Mouse (Mus musculus) testis, adult 2 months (tissue): Measurements from ENCODE around the gene Rbms1. TPM values are rescaled to one million over a fixed set of nuclear protein-coding genes. Genes with fewer than 3 reads are reported as not detected.

Experiments used
- H3K27ac ChIP-seq: fragments of 200-500 bp; 2 replicates; pipeline ENCODE4 v1.5.1; 2012; ENCODE audit warnings: low read depth, low read length; ENCODE audit not compliant: control insufficient read depth, insufficient read depth
- H3K27me3 ChIP-seq: fragments of 200-500 bp; 2 replicates; pipeline ENCODE4 v1.6.1; 2012; ENCODE audit warnings: mild to moderate bottlenecking, low read length, moderate library complexity; ENCODE audit not compliant: control insufficient read depth, insufficient read depth
- H3K36me3 ChIP-seq: fragments of 200-500 bp; 2 replicates; pipeline ENCODE4 v1.6.1; 2012; ENCODE audit warnings: mild to moderate bottlenecking, low read length; ENCODE audit not compliant: control insufficient read depth, insufficient read depth
- H3K4me1 ChIP-seq: fragments of 200-500 bp; 2 replicates; pipeline ENCODE4 v1.6.1; 2012; ENCODE audit warnings: low read length; ENCODE audit not compliant: control insufficient read depth, insufficient read depth
- H3K4me3 ChIP-seq: fragments of 200-500 bp; 2 replicates; pipeline ENCODE4 v1.5.1; 2012; ENCODE audit warnings: low read depth, mild to moderate bottlenecking, low read length, moderate library complexity, mixed read lengths; ENCODE audit not compliant: control insufficient read depth
- CTCF ChIP-seq: fragments of 200-500 bp; IDR thresholded peaks from 2 replicates; pipeline ENCODE4 v1.5.1; 2012; ENCODE audit warnings: low read depth, mild to moderate bottlenecking, inconsistent platforms, low read length, moderate library complexity; ENCODE audit not compliant: control insufficient read depth, insufficient read depth, insufficient replicate concordance
- POLR2A ChIP-seq: fragments of 200-500 bp; IDR thresholded peaks from 2 replicates; pipeline ENCODE4 v1.6.1; 2012; ENCODE audit warnings: low read depth, mild to moderate bottlenecking, inconsistent platforms, low read length, moderate library complexity; ENCODE audit not compliant: control insufficient read depth
- polyA plus RNA-seq: library from polyadenylated mRNA; depleted of rRNA; stranded (reverse); fragments of >200 nt; gene quantifications from 2 replicates; pipeline ENCODE4 v1.2.3, GENCODE M21; 2012

The Rbms1 gene
- polyA plus RNA-seq, 1 experiment: 284 TPM

DNA sequence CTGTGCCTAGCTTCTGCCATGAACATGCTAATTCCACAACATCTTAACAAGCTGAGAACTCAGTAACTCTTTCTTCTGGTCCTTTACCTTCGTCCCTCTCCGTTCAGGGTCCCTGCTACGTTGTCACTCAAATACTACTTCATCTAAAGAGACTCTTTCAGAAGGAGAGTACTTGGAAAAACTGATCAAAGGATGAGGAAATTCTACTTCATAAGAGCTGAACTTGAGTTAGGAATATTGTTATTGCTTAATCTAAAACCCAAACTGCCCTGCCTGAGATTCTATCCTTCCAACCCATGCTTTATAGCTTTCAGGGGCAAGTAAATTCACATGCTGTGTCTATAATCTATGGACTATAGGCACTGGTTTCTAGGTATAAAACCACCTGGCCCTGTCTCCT, 119.4 kb downstream of the Rbms1 start:
- Histone ChIP-seq H3K4me3 (no peak overlapping the region), H3K27me3 (no peaks in the 10 kb centered on the region), H3K4me1 (no peaks in the 10 kb centered on the region), H3K36me3 (no peaks in the 10 kb centered on the region), H3K27ac (no peak overlapping the region)
- no peak for TF ChIP-seq POLR2A
- TF ChIP-seq CTCF: no peak

DNA sequence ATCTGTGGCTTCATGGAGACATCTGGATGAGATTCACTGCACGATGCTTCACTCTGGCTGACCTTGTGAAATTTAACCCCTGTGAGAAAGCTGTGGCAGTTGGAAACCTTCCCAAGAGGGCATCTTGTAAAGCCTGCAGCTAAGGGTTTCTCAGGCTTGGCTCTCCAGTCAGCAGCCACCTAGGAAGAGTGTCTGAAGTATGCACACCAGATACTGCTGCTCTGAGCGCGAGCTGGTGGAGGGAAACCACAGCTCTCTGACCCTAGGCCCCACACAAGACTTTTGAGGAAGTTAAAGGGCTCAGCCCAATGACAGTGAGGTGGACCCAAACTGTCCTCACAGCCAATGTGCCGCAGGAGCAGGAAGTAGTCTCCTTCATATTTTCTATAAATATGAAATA, 120.0 kb downstream of the Rbms1 start:
- no peaks in the 10 kb centered on the region for H3K36me3 ChIP-seq
- no peak overlapping the region for H3K4me3 ChIP-seq
- no peaks in the 10 kb centered on the region for H3K27me3 ChIP-seq
- no peak for TF ChIP-seq CTCF
- no peak for TF ChIP-seq POLR2A
- H3K4me1 ChIP-seq: no peaks in the 10 kb centered on the region
- H3K27ac ChIP-seq: no peak overlapping the region

DNA sequence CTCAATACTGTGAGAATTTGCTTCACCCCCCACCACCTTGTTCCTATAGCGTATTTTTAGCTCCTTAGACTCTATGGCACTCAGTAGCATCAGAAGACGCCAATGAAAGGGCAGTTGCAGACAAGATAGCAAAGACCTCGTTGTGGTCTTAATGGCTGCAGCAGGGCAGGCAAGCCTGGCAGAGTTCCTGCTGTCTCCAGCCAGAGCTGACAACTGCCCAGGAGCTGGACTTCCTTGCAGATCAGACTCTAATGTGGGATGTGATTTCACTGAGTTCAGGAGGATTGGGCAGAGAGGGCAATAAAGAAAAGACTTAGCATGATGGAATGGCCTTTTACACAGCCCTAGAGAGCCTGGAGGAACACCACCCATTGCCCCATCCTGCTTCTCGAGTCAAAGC, 122.1 kb downstream of the Rbms1 start:
- Histone ChIP-seq H3K27me3 (no peaks in the 10 kb centered on the region), H3K27ac (no peak overlapping the region), H3K4me1 (no peaks in the 10 kb centered on the region), H3K4me3 (no peak overlapping the region), H3K36me3 (no peaks in the 10 kb centered on the region)
- TF ChIP-seq POLR2A (no peak), CTCF (no peak)

DNA sequence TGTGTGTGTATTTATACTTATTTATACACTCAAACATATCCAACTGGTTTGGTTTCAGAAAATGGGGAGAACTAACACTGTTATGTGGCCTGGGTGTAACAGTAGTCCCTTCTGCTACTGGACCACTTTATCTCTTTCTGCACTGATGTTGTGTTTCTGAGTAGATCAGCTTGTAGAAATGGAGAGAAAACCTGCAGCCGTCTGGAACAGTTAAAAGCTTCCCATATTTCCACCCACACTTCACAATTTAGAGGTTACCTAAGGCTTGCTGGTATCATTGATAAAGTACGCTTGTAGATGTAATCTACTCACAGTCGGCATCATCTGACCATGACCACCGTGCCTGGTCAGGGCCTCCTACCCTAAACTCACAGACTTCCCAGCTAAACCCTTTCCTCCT, 123.5 kb downstream of the Rbms1 start:
- Histone ChIP-seq H3K4me3 (no peak overlapping the region), H3K4me1 (no peaks in the 10 kb centered on the region)
- no peak for TF ChIP-seq CTCF
- TF ChIP-seq POLR2A: no peak

DNA sequence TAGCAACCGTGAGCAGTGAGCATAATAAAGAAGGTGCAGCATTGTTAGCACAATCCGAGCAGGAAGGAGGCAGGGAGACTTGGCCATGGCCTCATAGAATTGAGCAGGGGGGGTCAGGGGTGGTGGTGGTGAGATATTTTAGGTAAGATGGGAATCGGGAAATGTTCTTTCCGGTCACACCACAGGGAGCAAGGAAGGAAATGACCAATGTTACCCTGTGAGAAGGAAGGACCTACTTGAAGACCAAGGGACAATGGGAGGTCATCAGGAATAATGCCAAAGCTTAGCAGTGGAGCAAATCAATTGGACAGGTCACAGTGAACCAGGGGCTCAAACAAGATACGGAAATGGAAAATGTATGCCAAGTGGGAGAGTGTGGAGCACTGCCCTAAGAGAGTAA, 124.1 kb downstream of the Rbms1 start:
- no peaks in the 10 kb centered on the region for H3K4me1 ChIP-seq
- H3K36me3 ChIP-seq: no peaks in the 10 kb centered on the region
- H3K27me3 ChIP-seq: no peaks in the 10 kb centered on the region
- no peak overlapping the region for H3K4me3 ChIP-seq
- TF ChIP-seq POLR2A (no peak), CTCF (no peak)
- H3K27ac ChIP-seq: no peak overlapping the region

More for the DNA sequence above, 123.5 kb downstream of the Rbms1 start:
- Histone ChIP-seq H3K36me3 (no peaks in the 10 kb centered on the region), H3K27ac (no peak overlapping the region), H3K27me3 (no peaks in the 10 kb centered on the region)

DNA sequence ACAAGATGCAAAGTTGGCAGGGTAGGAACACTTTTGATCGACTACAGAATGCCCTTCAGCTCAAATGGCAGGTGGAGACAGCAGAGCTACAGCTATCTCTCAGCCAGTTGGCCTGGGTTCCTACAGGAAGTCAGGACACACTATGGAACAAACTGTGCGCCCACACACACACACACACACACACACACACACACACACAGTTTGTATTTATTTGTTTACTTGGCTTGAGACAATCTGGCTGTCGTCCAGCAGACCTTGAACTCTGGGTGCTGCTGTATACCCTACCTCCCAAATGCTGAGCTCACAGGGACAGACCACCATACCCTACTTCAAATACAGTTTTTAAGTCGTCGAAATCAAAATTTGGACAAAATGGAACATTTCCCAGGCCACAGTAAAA, 125.4 kb downstream of the Rbms1 start:
- Histone ChIP-seq H3K36me3 (no peaks in the 10 kb centered on the region), H3K27me3 (no peaks in the 10 kb centered on the region), H3K27ac (no peak overlapping the region), H3K4me1 (no peaks in the 10 kb centered on the region), H3K4me3 (no peak overlapping the region)
- no peak for TF ChIP-seq POLR2A
- no peak for TF ChIP-seq CTCF

DNA sequence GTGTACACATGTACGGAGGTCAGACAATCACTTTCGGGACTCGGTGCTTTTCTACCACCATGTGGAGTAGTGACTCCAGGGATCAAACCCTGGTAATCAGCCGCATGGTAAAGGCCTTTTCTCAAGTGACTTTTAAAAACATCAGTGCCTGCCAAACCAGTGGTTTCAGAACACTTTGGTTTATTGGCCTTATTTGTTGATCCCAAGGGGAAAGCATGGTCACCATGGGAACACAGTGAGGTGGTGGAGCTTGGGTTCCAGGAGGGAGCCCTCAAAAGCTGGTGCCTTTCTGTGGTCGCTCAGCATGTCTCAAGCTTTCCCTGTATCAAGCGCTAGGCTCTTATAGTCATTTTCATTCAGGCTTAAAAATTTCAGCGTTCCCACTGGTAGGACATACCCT, 126.8 kb downstream of the Rbms1 start:
- Histone ChIP-seq H3K27me3 (no peaks in the 10 kb centered on the region), H3K4me3 (no peak overlapping the region), H3K36me3 (no peaks in the 10 kb centered on the region), H3K27ac (no peak overlapping the region), H3K4me1 (no peaks in the 10 kb centered on the region)
- TF ChIP-seq CTCF: no peak
- TF ChIP-seq POLR2A: no peak

DNA sequence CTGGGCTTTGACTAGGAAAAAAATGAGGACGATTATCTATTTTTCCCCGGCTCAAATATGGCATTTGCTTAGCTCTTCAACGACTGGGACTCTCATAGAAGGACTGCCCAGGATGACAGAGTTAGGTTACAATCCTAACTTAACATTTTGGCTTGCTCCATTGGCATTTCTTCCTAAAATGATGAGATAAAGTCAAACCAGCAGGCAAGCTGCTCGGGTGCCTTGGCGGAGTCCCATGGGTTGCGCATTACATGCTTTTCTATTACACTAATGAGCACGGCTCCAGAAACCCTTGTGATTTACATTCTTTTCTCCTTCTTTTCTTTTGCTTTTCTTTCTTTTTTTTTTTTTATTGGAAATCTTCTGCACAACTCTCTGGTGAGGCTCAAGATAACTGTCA, 128.7 kb downstream of the Rbms1 start:
- Histone ChIP-seq H3K36me3 (no peaks in the 10 kb centered on the region), H3K4me1 (no peaks in the 10 kb centered on the region), H3K27ac (no peak overlapping the region), H3K27me3 (no peaks in the 10 kb centered on the region), H3K4me3 (no peak overlapping the region)
- TF ChIP-seq CTCF: no peak
